Mouse (Mus musculus) stomach, embryonic 15.5 days (tissue): ENCODE data around the gene Tet3. TPM values are rescaled to one million over a fixed set of nuclear protein-coding genes. Genes with fewer than 3 reads are reported as not detected.
A peak's percentile ranks its signal among the peaks of the same experiment; 100 is the strongest.

Experiments
- ATAC-seq: fragments of 200-750 bp; cut with Nextera tagmentation; 2 replicates; pipeline ENCODE4 v1.8.0; 2017; ENCODE audit warnings: low read depth, moderate number of reproducible peaks, moderate TSS enrichment; ENCODE audit not compliant: insufficient read depth, low FRiP score
- H3K27ac ChIP-seq: fragments of 300-500 bp; sonication (generic); 2 replicates; pipeline ENCODE4 v1.5.1; 2015; ENCODE audit warnings: mild to moderate bottlenecking, inconsistent platforms
- H3K27me3 ChIP-seq: fragments of 300-500 bp; sonication (generic); replicated peaks from 2 replicates; pipeline ENCODE4 v1.6.1; 2015; ENCODE audit warnings: inconsistent platforms
- H3K36me3 ChIP-seq: fragments of 300-500 bp; sonication (generic); 2 replicates; pipeline ENCODE4 v1.6.1; 2015; ENCODE audit warnings: inconsistent platforms
- H3K4me1 ChIP-seq: fragments of 300-500 bp; sonication (generic); 2 replicates; pipeline ENCODE4 v1.6.1; 2015; ENCODE audit warnings: inconsistent platforms
- H3K4me2 ChIP-seq: fragments of 300-500 bp; sonication (generic); 2 replicates; pipeline ENCODE4 v1.6.1; 2015; ENCODE audit warnings: mild to moderate bottlenecking, inconsistent platforms
- H3K4me3 ChIP-seq: fragments of 300-500 bp; sonication (generic); replicated peaks from 2 replicates; pipeline ENCODE4 v1.5.1; 2015; ENCODE audit warnings: inconsistent platforms
- H3K9ac ChIP-seq: fragments of 300-500 bp; sonication (generic); 2 replicates; pipeline ENCODE4 v1.6.1; 2015; ENCODE audit warnings: inconsistent platforms
- H3K9me3 ChIP-seq: fragments of 300-500 bp; sonication (generic); 2 replicates; pipeline ENCODE4 v1.6.1; 2016; ENCODE audit warnings: inconsistent platforms
- whole genome bisulfite sequencing: fragments of 180-500 bp; shearing (Covaris S2); methylation state at CpG from one replicate; pipeline ENCODE4 v1.1.7; 2015; 5-methylcytosine and 5-hydroxymethylcytosine counted together
- polyA plus RNA-seq: library from polyadenylated mRNA; unstranded; fragments of >200 nt; fragmentation: Nextera tagmentation; extraction: Ambion mirVana; gene quantifications from 2 replicates; pipeline ENCODE4 v1.2.1, GENCODE M21; 2015

Gene Tet3
- polyA plus RNA-seq, 1 experiment from 2014 or later, result 39.6 TPM

DNA sequence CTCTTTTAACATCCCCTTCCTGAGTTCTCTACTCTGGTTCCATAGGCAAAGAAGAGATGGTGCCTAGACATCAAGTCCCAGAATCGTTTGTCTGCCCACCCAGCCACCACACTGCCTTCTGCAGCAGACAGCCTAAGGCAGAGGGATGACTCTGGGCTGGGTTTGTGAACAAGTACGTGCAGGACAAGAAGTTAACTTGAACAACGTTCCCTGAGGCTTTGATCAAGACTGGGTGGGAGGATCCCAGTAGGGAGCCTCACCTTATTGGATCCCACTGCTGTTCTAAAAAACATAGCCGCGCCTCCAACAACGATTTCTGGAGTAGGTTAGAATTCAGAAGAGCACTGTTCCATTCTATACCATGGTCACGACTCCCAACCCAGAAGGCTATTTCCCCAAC, 11.9 kb downstream of the Tet3 start:
- Histone ChIP-seq H3K4me2 (no peak overlapping the region), H3K27ac (no peak overlapping the region), H3K4me1 (peaks cover 63% of the 10 kb centered on the region), H3K9ac (no peak overlapping the region), H3K36me3 (no peaks in the 10 kb centered on the region; the same call in 1 of the 2 replicates), H3K9me3 (no peaks in the 10 kb centered on the region), H3K4me3 (no peak overlapping the region), H3K27me3 (no peaks in the 10 kb centered on the region)
- WGBS, result 67% methylated on average over 7 of the region's 7 CpGs
- no peak for ATAC-seq

DNA sequence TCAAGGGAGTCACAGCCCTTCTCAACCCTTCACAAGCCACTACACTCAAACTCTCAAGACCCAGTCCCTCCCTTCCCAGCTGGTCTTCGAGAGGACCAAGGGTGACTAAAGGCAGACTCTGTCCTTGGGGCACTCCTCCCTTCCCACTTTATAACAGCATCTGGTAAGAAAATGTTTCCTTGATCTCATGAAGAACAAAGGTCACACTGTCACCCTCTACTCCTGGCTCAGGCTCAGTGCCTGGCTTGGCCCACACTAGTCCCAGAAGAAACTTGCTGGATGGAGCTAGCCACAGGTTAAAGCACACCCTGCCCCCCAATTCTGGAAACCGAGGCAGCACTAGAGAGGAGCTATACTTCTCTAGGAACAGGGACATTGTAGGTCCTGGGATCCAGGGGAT, 13.1 kb downstream of the Tet3 start:
- H3K4me3 ChIP-seq, result no peak overlapping the region
- H3K27ac ChIP-seq, result no peak overlapping the region
- peaks cover 55% of the 10 kb centered on the region for H3K4me1 ChIP-seq
- no peak overlapping the region for H3K4me2 ChIP-seq
- WGBS, result 88% methylated on average over 2 of the region's 2 CpGs
- H3K36me3 ChIP-seq, result no peaks in the 10 kb centered on the region; the same call in 1 of the 2 replicates
- ATAC-seq, result no peak
- H3K9ac ChIP-seq, result no peak overlapping the region
- H3K27me3 ChIP-seq, result no peaks in the 10 kb centered on the region
- no peaks in the 10 kb centered on the region for H3K9me3 ChIP-seq

GRCm38 (mm10) chr6:83443441-83444340, 15.2 kb downstream of the Tet3 start:
- ATAC-seq, result peak; percentile 64
- H3K27ac ChIP-seq, result peak overlapping the region; percentile 96
- WGBS, result 7% methylated on average over 13 of the region's 13 CpGs
- no peaks in the 10 kb centered on the region for H3K27me3 ChIP-seq
- no peaks in the 10 kb centered on the region for H3K9me3 ChIP-seq
- no peak overlapping the region for H3K9ac ChIP-seq
- peaks cover 61% of the 10 kb centered on the region for H3K4me1 ChIP-seq
- no peaks in the 10 kb centered on the region; the same call in 1 of the 2 replicates for H3K36me3 ChIP-seq
- H3K4me2 ChIP-seq, result peak overlapping the region; percentile 84
- peak overlapping the region; percentile 16; the same call in 1 of the 2 replicates for H3K4me3 ChIP-seq

GRCm38 (mm10) chr6:83442639-83443038, 16.2 kb downstream of the Tet3 start:
- peak overlapping the region; percentile 96 for H3K27ac ChIP-seq
- no peak for ATAC-seq
- H3K4me1 ChIP-seq, result peaks cover 71% of the 10 kb centered on the region
- H3K9me3 ChIP-seq, result no peaks in the 10 kb centered on the region
- H3K4me3 ChIP-seq, result peak overlapping the region; percentile 65; the same call in 1 of the 2 replicates
- H3K9ac ChIP-seq, result no peak overlapping the region
- H3K4me2 ChIP-seq, result peak overlapping the region; percentile 84
- WGBS, result 42% methylated on average over 3 of the region's 3 CpGs
- no peaks in the 10 kb centered on the region; the same call in 1 of the 2 replicates for H3K36me3 ChIP-seq
- no peaks in the 10 kb centered on the region for H3K27me3 ChIP-seq

DNA sequence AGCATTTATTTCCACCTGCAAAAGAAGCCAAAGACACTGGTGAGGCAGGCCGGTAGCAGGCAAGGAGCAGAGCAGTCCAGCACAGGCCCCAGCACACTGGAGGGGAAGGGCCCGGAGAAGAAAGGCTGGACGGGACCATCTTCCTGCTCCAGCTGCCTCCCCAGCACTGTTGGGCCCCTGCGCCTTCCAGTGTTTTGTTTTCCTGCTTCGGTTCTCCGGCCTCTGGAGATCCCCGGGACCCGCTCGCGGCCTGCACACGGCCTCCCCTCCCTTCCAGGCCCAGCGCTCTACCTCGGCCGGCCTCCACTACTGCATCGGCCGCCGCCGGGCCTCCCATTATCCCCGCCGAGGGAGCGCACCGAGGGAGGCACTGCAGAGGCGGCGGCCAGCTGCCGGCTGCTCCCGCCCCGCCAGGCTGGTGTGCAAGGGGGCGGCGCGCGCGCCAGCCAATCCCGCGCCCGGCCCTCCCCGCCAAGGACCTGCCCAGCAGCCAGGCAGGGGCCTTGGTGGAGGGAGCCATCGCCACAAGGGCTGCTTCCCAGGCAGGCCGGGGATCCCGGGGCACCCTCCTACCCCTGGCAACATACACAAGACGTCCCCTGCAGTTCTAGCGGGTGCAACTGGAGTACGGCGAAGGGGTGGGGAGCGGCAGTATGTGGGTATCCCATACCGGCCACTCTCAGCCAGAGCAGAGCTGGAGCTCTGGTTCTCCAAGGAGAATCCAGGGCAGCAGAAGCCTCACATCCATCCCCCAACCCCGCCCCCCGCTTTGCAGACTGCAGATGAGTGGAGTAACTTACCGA, 17.4 kb downstream of the Tet3 start:
- WGBS, result under 1% methylated on average over 46 of the region's 48 CpGs

GRCm38 (mm10) chr6:83440510-83441258, 18.2 kb downstream of the Tet3 start:
- H3K27me3 ChIP-seq, result no peaks in the 10 kb centered on the region
- H3K9me3 ChIP-seq, result no peaks in the 10 kb centered on the region
- H3K9ac ChIP-seq, result peak overlapping the region; percentile 76
- H3K4me1 ChIP-seq, result peaks cover 71% of the 10 kb centered on the region
- H3K36me3 ChIP-seq, result no peaks in the 10 kb centered on the region
- H3K27ac ChIP-seq, result peak overlapping the region; percentile 96
- peak; percentile 5; the same call in 1 of the 2 replicates for ATAC-seq
- H3K4me2 ChIP-seq, result peak overlapping the region; percentile 84
- peak overlapping the region; percentile 65 for H3K4me3 ChIP-seq
- WGBS, result 5% methylated on average over 25 of the region's 26 CpGs

More for the DNA sequence above, 17.4 kb downstream of the Tet3 start:
- Histone ChIP-seq H3K9ac (peak overlapping the region; percentile 76), H3K36me3 (no peaks in the 10 kb centered on the region), H3K4me3 (peak overlapping the region; percentile 65), H3K4me1 (peaks cover 68% of the 10 kb centered on the region), H3K27ac (peak overlapping the region; percentile 96), H3K27me3 (no peaks in the 10 kb centered on the region), H3K4me2 (peak overlapping the region; percentile 84), H3K9me3 (no peaks in the 10 kb centered on the region)
- ATAC-seq, result peak; percentile 90

- H3K9me3 ChIP-seq, result no peaks in the 10 kb centered on the region
- H3K36me3 ChIP-seq, result no peaks in the 10 kb centered on the region
- peak overlapping the region; percentile 84 for H3K4me2 ChIP-seq
- no peaks in the 10 kb centered on the region for H3K27me3 ChIP-seq
- peak overlapping the region; percentile 96; the same call in 1 of the 2 replicates for H3K27ac ChIP-seq
- peak overlapping the region; percentile 65 for H3K4me3 ChIP-seq
- peaks cover 76% of the 10 kb centered on the region for H3K4me1 ChIP-seq
- 0 out of 2 replicates have a peak overlapping the region, but pooled peaks have one; percentile 6 for H3K9ac ChIP-seq
- ATAC-seq, result no peak
- 37% methylated on average over 3 of the region's 3 CpGs for WGBS
These were observed 18.7 kb downstream of the Tet3 start for GRCm38 (mm10) chr6:83440197-83440509.

DNA sequence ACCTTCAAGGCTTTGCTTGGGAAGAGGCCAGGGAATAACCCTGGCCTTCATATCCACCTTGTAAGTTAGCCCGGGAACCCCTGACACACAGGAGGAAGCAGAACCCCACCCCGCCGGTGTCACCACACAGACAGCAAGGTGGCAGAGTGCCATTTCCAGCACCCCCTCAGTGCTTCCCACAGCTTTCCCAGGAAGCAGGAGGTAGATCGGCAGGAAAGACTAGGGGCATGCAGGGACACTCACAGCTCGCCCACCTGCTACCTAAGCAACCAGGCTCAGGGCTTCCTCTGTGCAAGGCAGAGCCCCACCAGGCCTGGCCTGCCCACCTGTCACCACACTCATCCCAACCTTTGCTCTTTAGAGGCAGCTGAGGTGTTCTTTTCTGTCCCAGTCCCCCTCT, 19.1 kb downstream of the Tet3 start:
- H3K4me3 ChIP-seq, result peak overlapping the region; percentile 65
- H3K36me3 ChIP-seq, result no peaks in the 10 kb centered on the region
- no peak for ATAC-seq
- no peaks in the 10 kb centered on the region for H3K9me3 ChIP-seq
- H3K27ac ChIP-seq, result no peak overlapping the region
- no peaks in the 10 kb centered on the region for H3K27me3 ChIP-seq
- WGBS, result 67% methylated on average over 5 of the region's 5 CpGs
- H3K9ac ChIP-seq, result 0 out of 2 replicates have a peak overlapping the region, but pooled peaks have one; percentile 6
- peak overlapping the region; percentile 84 for H3K4me2 ChIP-seq
- peaks cover 76% of the 10 kb centered on the region for H3K4me1 ChIP-seq

GRCm38 (mm10) chr6:83439119-83439767, 19.6 kb downstream of the Tet3 start:
- Histone ChIP-seq H3K27ac (no peak overlapping the region), H3K9me3 (no peaks in the 10 kb centered on the region), H3K4me2 (peak overlapping the region; percentile 84), H3K36me3 (no peaks in the 10 kb centered on the region), H3K9ac (0 out of 2 replicates have a peak overlapping the region, but pooled peaks have one; percentile 6), H3K27me3 (no peaks in the 10 kb centered on the region), H3K4me3 (peak overlapping the region; percentile 65; the same call in 1 of the 2 replicates), H3K4me1 (peaks cover 72% of the 10 kb centered on the region)
- ATAC-seq, result no peak
- WGBS, result 78% methylated on average over 13 of the region's 13 CpGs

GRCm38 (mm10) chr6:83438584-83438983, 20.3 kb downstream of the Tet3 start:
- H3K9me3 ChIP-seq, result no peaks in the 10 kb centered on the region
- H3K27me3 ChIP-seq, result no peaks in the 10 kb centered on the region
- peaks cover 71% of the 10 kb centered on the region for H3K4me1 ChIP-seq
- H3K27ac ChIP-seq, result no peak overlapping the region
- H3K4me3 ChIP-seq, result no peak overlapping the region
- 75% methylated on average over 3 of the region's 3 CpGs for WGBS
- no peak overlapping the region for H3K4me2 ChIP-seq
- H3K36me3 ChIP-seq, result no peaks in the 10 kb centered on the region
- ATAC-seq, result no peak
- H3K9ac ChIP-seq, result no peak overlapping the region

DNA sequence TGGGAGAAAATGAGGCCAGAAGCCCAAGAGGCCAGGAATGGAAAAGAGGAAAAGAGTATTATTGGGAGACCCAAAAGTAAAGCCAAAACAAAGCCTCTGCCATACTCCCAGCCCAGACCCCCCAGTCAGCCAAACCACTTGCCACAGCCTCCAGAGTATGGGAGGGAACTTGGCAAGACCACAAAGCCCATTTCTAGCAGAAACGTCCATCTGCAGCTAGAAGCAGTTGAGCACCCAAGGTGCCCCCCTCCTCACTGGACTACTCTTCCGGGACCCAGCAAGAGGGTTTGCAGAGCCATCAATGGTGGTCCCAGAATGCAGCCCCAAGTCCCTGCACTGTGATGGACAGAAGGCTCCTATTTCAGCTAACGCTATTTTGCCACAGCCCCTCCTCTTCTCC, 21.1 kb downstream of the Tet3 start:
- no peaks in the 10 kb centered on the region for H3K27me3 ChIP-seq
- no peak overlapping the region for H3K27ac ChIP-seq
- H3K36me3 ChIP-seq, result no peaks in the 10 kb centered on the region
- no peak for ATAC-seq
- no peak overlapping the region for H3K4me3 ChIP-seq
- H3K4me2 ChIP-seq, result no peak overlapping the region
- no peak overlapping the region for H3K9ac ChIP-seq
- H3K9me3 ChIP-seq, result no peaks in the 10 kb centered on the region
- 44% methylated on average over 3 of the region's 3 CpGs for WGBS
- H3K4me1 ChIP-seq, result peaks cover 65% of the 10 kb centered on the region
